Mouse (Mus musculus) embryonic facial prominence, embryonic 15.5 days (tissue): ENCODE measurements around the gene Pik3r5. TPM values are rescaled to one million over a fixed set of nuclear protein-coding genes. Genes with fewer than 3 reads are reported as not detected.

ENCODE experiments used
- ATAC-seq: fragments of 200-750 bp; cut with Nextera tagmentation; 2 replicates; pipeline ENCODE4 v1.8.0; 2017; ENCODE audit warnings: low read depth, moderate TSS enrichment; ENCODE audit not compliant: insufficient number of reproducible peaks, low FRiP score, low TSS enrichment
- H3K27ac ChIP-seq: fragments of 300-500 bp; sonication (generic); replicated peaks from 2 replicates; pipeline ENCODE4 v1.5.1; 2015; ENCODE audit warnings: mild to moderate bottlenecking, inconsistent platforms
- H3K27me3 ChIP-seq: fragments of 300-500 bp; sonication (generic); 2 replicates; pipeline ENCODE4 v1.6.1; 2015; ENCODE audit warnings: inconsistent platforms
- H3K36me3 ChIP-seq: fragments of 300-500 bp; sonication (generic); 2 replicates; pipeline ENCODE4 v1.6.1; 2015; ENCODE audit warnings: mild to moderate bottlenecking, inconsistent platforms
- H3K4me1 ChIP-seq: fragments of 300-500 bp; sonication (generic); 2 replicates; pipeline ENCODE4 v1.6.1; 2015; ENCODE audit warnings: inconsistent platforms
- H3K4me2 ChIP-seq: fragments of 300-500 bp; sonication (generic); replicated peaks from 2 replicates; pipeline ENCODE4 v1.6.1; 2015; ENCODE audit warnings: mild to moderate bottlenecking, inconsistent platforms
- H3K4me3 ChIP-seq: fragments of 300-500 bp; sonication (generic); replicated peaks from 2 replicates; pipeline ENCODE4 v1.5.1; 2015; ENCODE audit warnings: mild to moderate bottlenecking, inconsistent platforms
- H3K9ac ChIP-seq: fragments of 300-500 bp; sonication (generic); 2 replicates; pipeline ENCODE4 v1.6.1; 2015; ENCODE audit warnings: inconsistent platforms
- H3K9me3 ChIP-seq: fragments of 300-500 bp; sonication (generic); replicated peaks from 2 replicates; pipeline ENCODE4 v1.6.1; 2016; ENCODE audit warnings: inconsistent platforms
- WGBS: fragments of 180-500 bp; shearing (Covaris S2); methylation state at CpG from one replicate; pipeline ENCODE4 v1.1.7; 2015; 5-methylcytosine and 5-hydroxymethylcytosine counted together
- polyA plus RNA-seq: library from polyadenylated mRNA; unstranded; fragments of >200 nt; fragmentation: Nextera tagmentation; extraction: Ambion mirVana; gene quantifications from 2 replicates; pipeline ENCODE4 v1.2.1, GENCODE M21; 2015

The Pik3r5 gene
- polyA plus RNA-seq, 1 experiment from 2014 or later = 1.0 TPM

- no peaks in the 10 kb centered on the region for H3K9me3 ChIP-seq
- 68% methylated on average over 5 of the region's 5 CpGs for WGBS
Observed at GRCm38 (mm10) chr11:68451747-68452405, 20.0 kb downstream of the Pik3r5 start.

GRCm38 (mm10) chr11:68452740-68453139, 20.8 kb downstream of the Pik3r5 start:
- no peaks in the 10 kb centered on the region for H3K9me3 ChIP-seq
- H3K4me2 ChIP-seq = no peak overlapping the region
- WGBS = 84% methylated on average over 8 of the region's 8 CpGs
- no peaks in the 10 kb centered on the region for H3K27me3 ChIP-seq
- no peaks in the 10 kb centered on the region for H3K36me3 ChIP-seq
- no peak overlapping the region for H3K4me3 ChIP-seq
- ATAC-seq = no peak
- H3K9ac ChIP-seq = no peak overlapping the region
- H3K27ac ChIP-seq = no peak overlapping the region
- peaks cover 9% of the 10 kb centered on the region; the same call in 1 of the 2 replicates for H3K4me1 ChIP-seq

More at GRCm38 (mm10) chr11:68451747-68452405, 20.0 kb downstream of the Pik3r5 start:
- no peak for ATAC-seq
- H3K27ac ChIP-seq = no peak overlapping the region
- no peak overlapping the region for H3K4me2 ChIP-seq
- no peaks in the 10 kb centered on the region for H3K36me3 ChIP-seq
- no peaks in the 10 kb centered on the region for H3K27me3 ChIP-seq
- no peak overlapping the region for H3K4me3 ChIP-seq
- no peak overlapping the region for H3K9ac ChIP-seq
- peaks cover 9% of the 10 kb centered on the region; the same call in 1 of the 2 replicates for H3K4me1 ChIP-seq

DNA sequence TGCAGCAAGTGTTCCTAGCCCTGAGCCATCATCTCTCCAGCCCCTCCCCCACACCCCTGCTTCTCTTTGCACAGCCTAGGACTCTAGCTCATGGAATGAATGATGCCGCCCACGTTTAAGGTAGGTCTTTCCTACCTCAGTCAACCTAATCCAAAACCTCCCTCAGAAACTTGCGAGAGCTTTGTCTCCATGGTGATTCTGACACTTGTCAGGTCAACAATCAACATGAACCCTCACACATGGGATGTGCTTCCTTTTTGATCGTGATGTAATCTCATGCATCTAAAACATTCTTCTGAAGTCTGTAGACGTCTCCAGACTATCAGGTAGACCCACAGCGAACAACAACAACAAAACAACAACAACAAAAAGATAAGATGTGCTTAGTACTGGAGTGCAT, 21.4 kb downstream of the Pik3r5 start:
- no peaks in the 10 kb centered on the region for H3K9me3 ChIP-seq
- no peak overlapping the region for H3K4me2 ChIP-seq
- no peaks in the 10 kb centered on the region for H3K36me3 ChIP-seq
- H3K4me1 ChIP-seq = peaks cover 9% of the 10 kb centered on the region; the same call in 1 of the 2 replicates
- H3K27ac ChIP-seq = no peak overlapping the region
- H3K9ac ChIP-seq = no peak overlapping the region
- no peaks in the 10 kb centered on the region for H3K27me3 ChIP-seq
- no peak overlapping the region for H3K4me3 ChIP-seq
- WGBS = 70% methylated on average over 6 of the region's 6 CpGs
- no peak for ATAC-seq

DNA sequence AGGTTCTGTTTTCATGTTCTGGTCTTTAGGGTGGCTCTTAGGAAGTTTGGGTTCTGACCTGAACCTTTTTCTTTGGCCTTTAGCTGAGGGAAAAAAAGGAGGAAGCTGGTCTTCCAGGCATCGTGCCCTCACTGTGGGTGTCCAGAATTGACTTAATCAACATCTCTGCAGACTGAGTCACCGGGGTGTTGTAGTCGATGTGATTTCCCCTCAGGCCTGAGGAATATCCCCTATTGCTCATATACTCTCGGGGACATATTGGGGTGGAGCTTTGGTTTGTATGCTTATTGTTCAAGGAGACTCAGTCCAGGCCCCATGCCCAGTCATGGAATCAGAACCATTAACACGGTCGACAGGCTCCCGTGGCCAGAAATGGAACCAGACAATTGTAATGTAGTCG, 26.2 kb downstream of the Pik3r5 start:
- Histone ChIP-seq H3K4me3 (no peak overlapping the region), H3K4me2 (no peak overlapping the region), H3K27ac (no peak overlapping the region), H3K36me3 (no peaks in the 10 kb centered on the region), H3K4me1 (no peaks in the 10 kb centered on the region), H3K9ac (no peak overlapping the region), H3K9me3 (no peaks in the 10 kb centered on the region), H3K27me3 (0 out of 2 replicates have a peak, but pooled peaks cover 7% of the 10 kb centered on the region)
- WGBS = 75% methylated on average over 8 of the region's 8 CpGs
- no peak for ATAC-seq

GRCm38 (mm10) chr11:68459021-68459420, 27.1 kb downstream of the Pik3r5 start:
- Histone ChIP-seq H3K4me3 (no peak overlapping the region), H3K36me3 (no peaks in the 10 kb centered on the region), H3K9me3 (no peaks in the 10 kb centered on the region), H3K4me2 (no peak overlapping the region), H3K4me1 (no peaks in the 10 kb centered on the region), H3K27ac (no peak overlapping the region), H3K27me3 (0 out of 2 replicates have a peak, but pooled peaks cover 12% of the 10 kb centered on the region), H3K9ac (no peak overlapping the region)
- no peak for ATAC-seq
- 73% methylated on average over 5 of the region's 5 CpGs for WGBS

GRCm38 (mm10) chr11:68459486-68459885, 27.6 kb downstream of the Pik3r5 start:
- H3K36me3 ChIP-seq = no peaks in the 10 kb centered on the region
- 71% methylated on average over 5 of the region's 5 CpGs for WGBS
- no peak for ATAC-seq
- no peak overlapping the region for H3K27ac ChIP-seq
- no peak overlapping the region for H3K4me3 ChIP-seq
- no peaks in the 10 kb centered on the region for H3K4me1 ChIP-seq
- H3K9ac ChIP-seq = no peak overlapping the region
- 0 out of 2 replicates have a peak, but pooled peaks cover 12% of the 10 kb centered on the region for H3K27me3 ChIP-seq
- no peak overlapping the region for H3K4me2 ChIP-seq
- H3K9me3 ChIP-seq = no peaks in the 10 kb centered on the region

- WGBS = 72% methylated on average over 3 of the region's 3 CpGs
- H3K4me3 ChIP-seq = no peak overlapping the region
- no peaks in the 10 kb centered on the region for H3K9me3 ChIP-seq
- no peaks in the 10 kb centered on the region for H3K36me3 ChIP-seq
- no peak overlapping the region for H3K9ac ChIP-seq
- no peak overlapping the region for H3K4me2 ChIP-seq
- no peak for ATAC-seq
- no peak overlapping the region for H3K27ac ChIP-seq
- 0 out of 2 replicates have a peak, but pooled peaks cover 12% of the 10 kb centered on the region for H3K27me3 ChIP-seq
- no peaks in the 10 kb centered on the region for H3K4me1 ChIP-seq
Observed at GRCm38 (mm10) chr11:68462716-68463115, 30.8 kb downstream of the Pik3r5 start.

GRCm38 (mm10) chr11:68464260-68464659, 32.3 kb downstream of the Pik3r5 start:
- Histone ChIP-seq H3K4me3 (no peak overlapping the region), H3K9me3 (no peaks in the 10 kb centered on the region), H3K4me1 (no peaks in the 10 kb centered on the region), H3K4me2 (no peak overlapping the region), H3K27ac (no peak overlapping the region), H3K36me3 (no peaks in the 10 kb centered on the region), H3K9ac (no peak overlapping the region), H3K27me3 (0 out of 2 replicates have a peak, but pooled peaks cover 12% of the 10 kb centered on the region)
- no peak for ATAC-seq
- WGBS = 71% methylated on average over 5 of the region's 5 CpGs

DNA sequence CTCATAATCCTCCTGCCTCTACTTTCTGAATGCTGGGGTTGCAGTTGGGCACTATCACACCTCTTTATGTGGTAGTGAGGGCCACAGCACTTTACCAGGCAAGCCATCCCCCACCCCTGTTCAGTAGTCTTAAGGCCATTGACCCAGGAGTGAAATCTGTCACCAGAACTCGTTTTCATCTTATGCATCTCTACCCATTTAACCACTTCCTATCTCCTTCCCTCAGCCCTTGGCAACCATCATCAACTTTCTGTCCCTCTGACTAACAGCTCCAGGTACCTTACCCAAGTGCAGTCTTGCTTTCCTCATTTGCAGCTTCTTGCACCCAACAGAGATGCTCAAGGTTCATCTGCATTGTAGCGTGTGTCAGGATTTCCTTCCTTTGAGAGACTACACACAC, 33.2 kb downstream of the Pik3r5 start:
- Histone ChIP-seq H3K27ac (no peak overlapping the region), H3K9me3 (no peaks in the 10 kb centered on the region), H3K4me1 (no peaks in the 10 kb centered on the region), H3K4me2 (no peak overlapping the region), H3K27me3 (0 out of 2 replicates have a peak, but pooled peaks cover 12% of the 10 kb centered on the region), H3K36me3 (no peaks in the 10 kb centered on the region), H3K9ac (no peak overlapping the region), H3K4me3 (no peak overlapping the region)
- ATAC-seq = no peak
- 62% methylated on average over 2 of the region's 2 CpGs for WGBS

DNA sequence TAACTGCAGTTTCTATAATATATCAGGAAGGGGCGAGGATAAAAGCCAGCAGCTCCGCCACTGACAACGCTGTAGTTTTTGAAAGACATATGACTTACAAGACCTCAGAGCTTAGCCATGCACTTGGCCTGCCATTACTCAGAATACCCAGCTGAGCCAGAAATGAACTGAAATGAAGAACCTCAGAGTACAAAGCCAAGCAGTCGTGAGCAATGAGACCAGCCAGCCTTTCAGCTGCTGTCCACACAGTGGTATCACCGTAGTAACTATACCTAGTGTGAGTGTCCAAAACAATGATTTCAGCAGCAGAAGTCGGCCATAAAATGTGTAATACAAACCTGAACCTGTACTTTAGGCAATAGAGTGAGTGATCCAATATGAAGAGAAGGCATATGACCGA, 35.5 kb downstream of the Pik3r5 start:
- Histone ChIP-seq H3K9me3 (no peaks in the 10 kb centered on the region), H3K36me3 (no peaks in the 10 kb centered on the region), H3K4me2 (no peak overlapping the region), H3K27ac (no peak overlapping the region), H3K9ac (no peak overlapping the region), H3K4me3 (no peak overlapping the region), H3K4me1 (no peaks in the 10 kb centered on the region), H3K27me3 (0 out of 2 replicates have a peak, but pooled peaks cover 5% of the 10 kb centered on the region)
- WGBS = 81% methylated on average over 7 of the region's 7 CpGs
- ATAC-seq = no peak

DNA sequence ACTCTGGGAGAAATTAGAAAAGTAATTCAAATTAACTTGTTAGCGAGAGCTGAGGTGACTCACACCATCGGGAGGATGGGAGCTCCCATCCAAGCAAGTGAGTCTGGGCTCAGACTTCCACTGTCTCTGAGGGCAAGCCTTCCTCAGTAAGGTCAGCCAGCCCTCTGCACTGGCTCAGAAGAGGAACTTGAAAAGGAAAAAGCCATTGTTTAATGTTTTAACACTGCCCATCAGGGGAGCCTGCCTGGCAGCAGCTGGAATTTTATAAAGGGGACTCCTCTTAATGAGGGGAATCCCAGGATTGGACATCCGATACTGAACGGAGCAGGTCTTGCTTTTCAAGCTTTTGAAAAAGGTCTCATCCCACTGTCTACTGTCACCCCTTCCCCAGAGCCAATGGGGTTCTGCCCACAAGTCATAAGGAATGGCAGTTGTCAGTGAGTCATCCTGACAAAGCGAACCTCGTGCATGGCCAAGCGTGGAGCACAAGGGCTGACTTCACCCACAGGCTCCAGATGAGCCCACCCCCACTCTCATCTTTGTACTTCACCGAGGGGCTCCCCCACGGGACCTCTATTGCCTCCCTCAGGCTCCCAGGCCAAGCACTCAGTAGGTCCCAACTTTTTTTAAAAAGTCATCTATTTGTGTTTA, 36.2 kb downstream of the Pik3r5 start:
- no peak overlapping the region for H3K27ac ChIP-seq
- 68% methylated on average over 9 of the region's 9 CpGs for WGBS

More for the DNA sequence above, 36.2 kb downstream of the Pik3r5 start:
- no peak for ATAC-seq
- no peak overlapping the region for H3K4me3 ChIP-seq
- 0 out of 2 replicates have a peak, but pooled peaks cover 5% of the 10 kb centered on the region for H3K27me3 ChIP-seq
- no peaks in the 10 kb centered on the region for H3K4me1 ChIP-seq
- no peaks in the 10 kb centered on the region for H3K9me3 ChIP-seq
- no peaks in the 10 kb centered on the region for H3K36me3 ChIP-seq
- no peak overlapping the region for H3K9ac ChIP-seq
- H3K4me2 ChIP-seq = no peak overlapping the region
